Mouse (Mus musculus): ENCODE measurements around the gene Defb26. TPM values are rescaled to one million over a fixed set of nuclear protein-coding genes. Genes with fewer than 3 reads are reported as not detected.

The Defb26 gene
- polyA plus RNA-seq, 1 experiment from 2014 or later, result not detected

- no peaks in the 10 kb centered on the region for H3K27me3 ChIP-seq (ENCODE audit: insufficient read depth, low read length)
- TF ChIP-seq EP300 (IDR thresholded peaks at IDR 0.05; ENCODE audit: low read depth) (no peak), CTCF (IDR thresholded peaks at IDR 0.05; ENCODE audit: low read depth) (peak; percentile 35)
- no peak for DNase-seq
- no peaks in the 10 kb centered on the region for H3K4me1 ChIP-seq (ENCODE audit: insufficient read depth)
- no peaks in the 10 kb centered on the region for H3K9me3 ChIP-seq (ENCODE audit: low read length)
- WGBS (ENCODE audit: insufficient replicate concordance), result 70% methylated on average over 6 of the region's 6 CpGs
- H3K27ac ChIP-seq (ENCODE audit: low read depth), result no peak overlapping the region
- no peak overlapping the region for H3K4me2 ChIP-seq (ENCODE audit: low read depth, low read length)
- H3K4me3 ChIP-seq (ENCODE audit: low read depth, low read length), result no peak overlapping the region
- H3K36me3 ChIP-seq (replicated peaks; ENCODE audit: insufficient read depth, low read length), result no peaks in the 10 kb centered on the region
- H3K9ac ChIP-seq (replicated peaks), result no peak overlapping the region
- ATAC-seq, result no peak
These were observed 10.6 kb downstream of the Defb26 start for GRCm38 (mm10) chr2:152500863-152501229.

- Histone ChIP-seq H3K4me1 (ENCODE audit: insufficient read depth) (no peaks in the 10 kb centered on the region), H3K4me3 (ENCODE audit: low read depth, low read length) (no peak overlapping the region), H3K36me3 (replicated peaks; ENCODE audit: insufficient read depth, low read length) (no peaks in the 10 kb centered on the region), H3K4me2 (ENCODE audit: low read depth, low read length) (no peak overlapping the region), H3K9me3 (ENCODE audit: low read length) (no peaks in the 10 kb centered on the region), H3K27me3 (ENCODE audit: insufficient read depth, low read length) (no peaks in the 10 kb centered on the region), H3K9ac (replicated peaks) (no peak overlapping the region), H3K27ac (ENCODE audit: low read depth) (no peak overlapping the region)
- ATAC-seq (no peak), DNase-seq (no peak)
- WGBS (ENCODE audit: insufficient replicate concordance), result 63% methylated on average over 7 of the region's 7 CpGs
- TF ChIP-seq EP300 (IDR thresholded peaks at IDR 0.05; ENCODE audit: low read depth) (no peak), CTCF (IDR thresholded peaks at IDR 0.05; ENCODE audit: low read depth) (no peak)
These were observed 11.2 kb downstream of the Defb26 start for GRCm38 (mm10) chr2:152500204-152500862.

GRCm38 (mm10) chr2:152498020-152498419, 13.5 kb downstream of the Defb26 start:
- TF ChIP-seq EP300 (IDR thresholded peaks at IDR 0.05; ENCODE audit: low read depth), result no peak
- no peak for TF ChIP-seq CTCF (IDR thresholded peaks at IDR 0.05; ENCODE audit: low read depth)
- Histone ChIP-seq H3K4me1 (ENCODE audit: insufficient read depth) (no peaks in the 10 kb centered on the region), H3K9ac (replicated peaks) (no peak overlapping the region), H3K9me3 (ENCODE audit: low read length) (no peaks in the 10 kb centered on the region), H3K4me2 (ENCODE audit: low read depth, low read length) (no peak overlapping the region), H3K36me3 (replicated peaks; ENCODE audit: insufficient read depth, low read length) (no peaks in the 10 kb centered on the region), H3K27ac (ENCODE audit: low read depth) (no peak overlapping the region), H3K4me3 (ENCODE audit: low read depth, low read length) (no peak overlapping the region), H3K27me3 (ENCODE audit: insufficient read depth, low read length) (no peaks in the 10 kb centered on the region)
- ATAC-seq, result no peak
- WGBS (ENCODE audit: insufficient replicate concordance), result 71% methylated on average over 6 of the region's 6 CpGs
- DNase-seq, result no peak

GRCm38 (mm10) chr2:152493151-152493550, 18.3 kb downstream of the Defb26 start:
- no peak overlapping the region for H3K4me2 ChIP-seq (ENCODE audit: low read depth, low read length)
- DNase-seq, result no peak
- 69% methylated on average over 6 of the region's 6 CpGs for WGBS (ENCODE audit: insufficient replicate concordance)
- H3K36me3 ChIP-seq (replicated peaks; ENCODE audit: insufficient read depth, low read length), result no peaks in the 10 kb centered on the region
- H3K27me3 ChIP-seq (ENCODE audit: insufficient read depth, low read length), result no peaks in the 10 kb centered on the region
- H3K4me1 ChIP-seq (ENCODE audit: insufficient read depth), result no peaks in the 10 kb centered on the region
- no peak overlapping the region for H3K9ac ChIP-seq (replicated peaks)
- no peak overlapping the region for H3K4me3 ChIP-seq (ENCODE audit: low read depth, low read length)
- ATAC-seq, result no peak
- no peaks in the 10 kb centered on the region for H3K9me3 ChIP-seq (ENCODE audit: low read length)
- TF ChIP-seq EP300 (IDR thresholded peaks at IDR 0.05; ENCODE audit: low read depth), result no peak
- no peak for TF ChIP-seq CTCF (IDR thresholded peaks at IDR 0.05; ENCODE audit: low read depth)
- no peak overlapping the region for H3K27ac ChIP-seq (ENCODE audit: low read depth)

GRCm38 (mm10) chr2:152490038-152490437, 21.5 kb downstream of the Defb26 start, which contains the start of gene Defb22:
Gene Defb22, minus strand, starts transcription at chr2:152490138.
- TF ChIP-seq EP300 (IDR thresholded peaks at IDR 0.05; ENCODE audit: low read depth) (no peak), CTCF (IDR thresholded peaks at IDR 0.05; ENCODE audit: low read depth) (no peak)
- H3K36me3 ChIP-seq (replicated peaks; ENCODE audit: insufficient read depth, low read length), result no peaks in the 10 kb centered on the region
- H3K4me1 ChIP-seq (ENCODE audit: insufficient read depth), result no peaks in the 10 kb centered on the region
- H3K27ac ChIP-seq (ENCODE audit: low read depth), result no peak within 1 kb of the TSS
- H3K27me3 ChIP-seq (ENCODE audit: insufficient read depth, low read length), result no peaks in the 10 kb centered on the region
- ATAC-seq (no peak), DNase-seq (no peak)
- no peak within 1 kb of the TSS for H3K4me3 ChIP-seq (ENCODE audit: low read depth, low read length)
- no peak within 1 kb of the TSS for H3K9ac ChIP-seq (replicated peaks)
- no peak within 1 kb of the TSS for H3K4me2 ChIP-seq (ENCODE audit: low read depth, low read length)
- H3K9me3 ChIP-seq (ENCODE audit: low read length), result no peaks in the 10 kb centered on the region

- Histone ChIP-seq H3K4me2 (ENCODE audit: low read depth, low read length) (no peak overlapping the region), H3K27me3 (ENCODE audit: insufficient read depth, low read length) (no peaks in the 10 kb centered on the region), H3K4me3 (ENCODE audit: low read depth, low read length) (no peak overlapping the region), H3K4me1 (ENCODE audit: insufficient read depth) (no peaks in the 10 kb centered on the region), H3K36me3 (replicated peaks; ENCODE audit: insufficient read depth, low read length) (no peaks in the 10 kb centered on the region), H3K27ac (ENCODE audit: low read depth) (no peak overlapping the region), H3K9ac (replicated peaks) (no peak overlapping the region), H3K9me3 (ENCODE audit: low read length) (no peaks in the 10 kb centered on the region)
- TF ChIP-seq EP300 (IDR thresholded peaks at IDR 0.05; ENCODE audit: low read depth) (no peak), CTCF (IDR thresholded peaks at IDR 0.05; ENCODE audit: low read depth) (peak; percentile 54)
- peak; percentile 23 for DNase-seq
- ATAC-seq, result no peak
- WGBS (ENCODE audit: insufficient replicate concordance), result 60% methylated on average over 2 of the region's 2 CpGs
These were observed 24.5 kb downstream of the Defb26 start for GRCm38 (mm10) chr2:152487024-152487423.
